Mouse (Mus musculus): ENCODE results near the gene Ficd.

- TF ChIP-seq CTCF (IDR thresholded peaks at IDR 0.05) (no peak), EP300 (IDR thresholded peaks at IDR 0.05) (no peak)
These were observed 44.7 kb upstream of the Ficd start for GRCm38 (mm10) chr5:113690866-113691265.

Data from lung, postnatal 0 days (tissue).